Mouse (Mus musculus): ENCODE results near the gene Cyp4f13. TPM values are rescaled to one million over a fixed set of nuclear protein-coding genes. Genes with fewer than 3 reads are reported as not detected.

Cyp4f13 gene
- total and polyA plus RNA-seq, 3 experiments, result 11.9 to 18.6 (median 18.5) TPM

DNA sequence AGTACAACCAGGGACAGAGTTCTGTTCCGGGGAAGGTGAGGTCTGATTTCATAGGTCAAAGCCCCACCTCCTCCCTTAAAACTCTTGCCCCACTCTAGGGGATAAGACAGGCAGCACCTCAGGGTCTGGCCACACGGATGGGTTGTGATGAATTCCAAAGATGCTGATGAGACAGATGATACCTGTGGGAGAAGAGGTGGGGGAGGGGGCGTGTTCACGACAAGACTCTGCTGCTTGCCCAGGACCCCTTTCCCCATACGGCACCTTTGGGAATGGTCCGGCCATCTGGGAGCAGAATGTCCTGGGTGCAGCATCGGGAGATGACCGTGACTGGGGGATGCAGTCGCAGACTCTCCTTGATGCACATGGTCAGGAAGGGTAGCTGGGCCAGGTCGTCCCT lies 41.0 kb downstream of the Cyp4f13 start:
- Histone ChIP-seq H3K79me2 (replicated peaks; ENCODE audit: control insufficient read depth, extremely low read depth, insufficient read depth, poor library complexity, severe bottlenecking) (no peaks in the 10 kb centered on the region), H3K4me2 (ENCODE audit: insufficient read depth, low read depth, poor library complexity, severe bottlenecking) (no peak overlapping the region), H3K9ac (ENCODE audit: insufficient read depth, low read depth) (no peak overlapping the region), H3K36me3 (replicated peaks in 1 of 2; ENCODE audit: control insufficient read depth in 1 of 2, insufficient read depth in 1 of 2, low read length in 1 of 2) (no peaks in the 10 kb centered on the region), H3K27me3 (replicated peaks) (peaks cover 16% of the 10 kb centered on the region), H3K4me1 (ENCODE audit: control insufficient read depth in 1 of 2, insufficient read depth in 2 of 2) (peaks cover 0 to 4% of the 10 kb centered on the region in 2 experiments; a peak in 3 of 4 replicates), H3K9me3 (replicated peaks; ENCODE audit: low read length) (no peaks in the 10 kb centered on the region), H3K4me3 (replicated peaks in 1 of 3; ENCODE audit: low read depth in 2 of 3, low read length in 2 of 3, poor library complexity in 1 of 3) (no peak overlapping the region), H3K27ac (ENCODE audit: insufficient read depth, low read depth) (no peak overlapping the region)
- no peak for TF ChIP-seq CTCF (conservative IDR thresholded peaks at IDR 0.05 in 1 of 2, IDR thresholded peaks at IDR 0.05 in 1 of 2; ENCODE audit: low read depth in 2 of 2, low read length in 2 of 2)
- TF ChIP-seq E2F4 (IDR thresholded peaks at IDR 0.05; ENCODE audit: insufficient replicate concordance, low read depth, low read length), result no peak
- TF ChIP-seq ZKSCAN1 (IDR thresholded peaks at IDR 0.05; ENCODE audit: borderline replicate concordance, low read depth, low read length), result no peak
- no peak for TF ChIP-seq CHD1 (IDR thresholded peaks at IDR 0.05; ENCODE audit: low read depth, low read length)
- dilution Hi-C loops (cut with MboI; ENCODE audit: extremely low pct_ligation_motif_present, extremely low pct_unique_long_range_greater_than_20kb, low sequenced_read_pairs), result no loop called here
- no peak for DNase-seq (ENCODE audit: extremely low read depth)
- in situ Hi-C loops (cut with MboI; ENCODE audit: low pct_ligation_motif_present, low pct_unique_long_range_greater_than_20kb, low sequenced_read_pairs), result loop anchor here (5.0 kb wide), 1 partner anchor 41 kb away; the partner anchor contains the start of gene Cyp4f13

DNA sequence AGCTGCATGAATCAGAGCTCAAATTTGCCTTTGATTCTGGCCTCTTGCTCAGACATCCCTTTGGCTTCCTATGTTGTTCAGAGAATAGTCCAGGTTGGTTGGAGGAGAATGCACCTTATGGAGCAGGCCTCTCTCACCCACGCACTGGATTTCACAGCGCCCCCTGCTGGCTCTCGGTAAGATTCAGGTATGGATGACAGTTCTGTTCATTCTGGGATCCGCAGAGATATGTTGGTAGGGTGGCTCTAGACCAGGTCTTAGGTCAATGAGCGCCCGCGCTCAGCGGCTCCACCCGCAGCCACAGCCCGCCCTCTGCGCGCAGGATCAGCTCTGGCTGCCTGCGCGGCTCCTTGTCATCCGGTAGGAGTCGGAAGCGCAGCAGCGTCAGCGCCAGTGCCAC lies 42.0 kb downstream of the Cyp4f13 start:
- H3K27me3 ChIP-seq (replicated peaks), result peaks cover 16% of the 10 kb centered on the region
- TF ChIP-seq MAFK (IDR thresholded peaks at IDR 0.05; ENCODE audit: insufficient replicate concordance, low read length), result no peak
- no peak for TF ChIP-seq ZC3H11A (IDR thresholded peaks at IDR 0.05; ENCODE audit: low read depth, low read length)
- no peak for TF ChIP-seq JUN (IDR thresholded peaks at IDR 0.05; ENCODE audit: insufficient read depth, low read depth, low read length)
- TF ChIP-seq ZNF384 (IDR thresholded peaks at IDR 0.05; ENCODE audit: low read depth, low read length), result no peak
- no peak for TF ChIP-seq ELF1 (IDR thresholded peaks at IDR 0.05; ENCODE audit: low read depth, low read length)
- no peak for TF ChIP-seq GABPA (IDR thresholded peaks at IDR 0.05; ENCODE audit: insufficient replicate concordance, low read depth, low read length)
- TF ChIP-seq RAD21 (IDR thresholded peaks at IDR 0.05; ENCODE audit: low read depth, low read length), result peak; percentile 12
- TF ChIP-seq PAX5 (IDR thresholded peaks at IDR 0.05; ENCODE audit: low read length), result no peak
- TF ChIP-seq KAT2A (IDR thresholded peaks at IDR 0.05; ENCODE audit: insufficient replicate concordance, low read length), result no peak
- no peak for TF ChIP-seq USF1 (IDR thresholded peaks at IDR 0.05; ENCODE audit: low read depth, low read length)
- no peak for TF ChIP-seq MEF2A (IDR thresholded peaks at IDR 0.05; ENCODE audit: borderline replicate concordance, low read depth, low read length)
- no peak for TF ChIP-seq USF2 (conservative IDR thresholded peaks at IDR 0.05; ENCODE audit: low read depth, low read length)
- peak; percentile 53 for TF ChIP-seq SMC3 (IDR thresholded peaks at IDR 0.05; ENCODE audit: low read depth, low read length)
- no peak for TF ChIP-seq JUND (conservative IDR thresholded peaks at IDR 0.05; ENCODE audit: low read depth, low read length)
- no peak for TF ChIP-seq EP300 (IDR thresholded peaks at IDR 0.05; ENCODE audit: low read length)
- no peak for TF ChIP-seq ZMIZ1 (IDR thresholded peaks at IDR 0.05; ENCODE audit: low read depth, low read length)
- no peak for TF ChIP-seq SIN3A (IDR thresholded peaks at IDR 0.05; ENCODE audit: low read length)
- TF ChIP-seq POLR2AphosphoS2 (IDR thresholded peaks at IDR 0.05; ENCODE audit: low read depth, low read length), result no peak
- peak; percentile 67 to 72 for TF ChIP-seq CTCF (conservative IDR thresholded peaks at IDR 0.05 in 1 of 2, IDR thresholded peaks at IDR 0.05 in 1 of 2; ENCODE audit: low read depth in 2 of 2, low read length in 2 of 2)
- no peak for TF ChIP-seq ZKSCAN1 (IDR thresholded peaks at IDR 0.05; ENCODE audit: borderline replicate concordance, low read depth, low read length)
- no peak for TF ChIP-seq HCFC1 (IDR thresholded peaks at IDR 0.05; ENCODE audit: low read depth, low read length)
- no peak for TF ChIP-seq TCF12 (IDR thresholded peaks at IDR 0.05; ENCODE audit: low read depth, low read length)
- no peak for TF ChIP-seq CHD1 (IDR thresholded peaks at IDR 0.05; ENCODE audit: low read depth, low read length)
- H3K4me1 ChIP-seq (ENCODE audit: control insufficient read depth in 1 of 2, insufficient read depth in 2 of 2), result peaks cover 0 to 4% of the 10 kb centered on the region in 2 experiments; a peak in 2 of 4 replicates
- H3K4me2 ChIP-seq (ENCODE audit: insufficient read depth, low read depth, poor library complexity, severe bottlenecking), result no peak overlapping the region
- in situ Hi-C loops (cut with MboI; ENCODE audit: low pct_ligation_motif_present, low pct_unique_long_range_greater_than_20kb, low sequenced_read_pairs) (loop anchor here (5.0 kb wide), 1 partner anchor 42 kb away; the partner anchor contains the start of gene Cyp4f13), dilution Hi-C loops (cut with MboI; ENCODE audit: extremely low pct_ligation_motif_present, extremely low pct_unique_long_range_greater_than_20kb, low sequenced_read_pairs) (no loop called here)
- no peaks in the 10 kb centered on the region for H3K9me3 ChIP-seq (replicated peaks; ENCODE audit: low read length)
- H3K36me3 ChIP-seq (replicated peaks in 1 of 2; ENCODE audit: control insufficient read depth in 1 of 2, insufficient read depth in 1 of 2, low read length in 1 of 2), result no peaks in the 10 kb centered on the region
- no peak overlapping the region for H3K27ac ChIP-seq (ENCODE audit: insufficient read depth, low read depth)
- no peak overlapping the region for H3K9ac ChIP-seq (ENCODE audit: insufficient read depth, low read depth)
- peak; percentile 60 for DNase-seq (ENCODE audit: extremely low read depth)
- no peak overlapping the region for H3K4me3 ChIP-seq (replicated peaks in 1 of 3; ENCODE audit: low read depth in 2 of 3, low read length in 2 of 3, poor library complexity in 1 of 3)
- H3K79me2 ChIP-seq (replicated peaks; ENCODE audit: control insufficient read depth, extremely low read depth, insufficient read depth, poor library complexity, severe bottlenecking), result no peaks in the 10 kb centered on the region

All from CH12.LX (cell line).